Mouse (Mus musculus) retina, postnatal 1 day (tissue): ENCODE results near the gene Gm20388.
A peak's percentile ranks its signal among the peaks of the same experiment; 100 is the strongest.

Source experiments
- DNase-seq: peaks from one replicate; pipeline ENCODE4 v3.0.0-alpha.2; 2012

Gm20388 gene

GRCm38 (mm10) chr8:121628681-121629080 is 1718.0 kb downstream of the Gm20388 start:
- no peak for DNase-seq

- no peak for DNase-seq
Measured at GRCm38 (mm10) chr8:121631645-121632071, 1721.0 kb downstream of the Gm20388 start.

- DNase-seq = no peak
Measured at GRCm38 (mm10) chr8:121632401-121632800, 1721.8 kb downstream of the Gm20388 start.

- no peak for DNase-seq
Measured at GRCm38 (mm10) chr8:121635534-121635933, 1724.9 kb downstream of the Gm20388 start.

GRCm38 (mm10) chr8:121636180-121636579 is 1725.5 kb downstream of the Gm20388 start:
- no peak for DNase-seq

GRCm38 (mm10) chr8:121642804-121643203 is 1732.2 kb downstream of the Gm20388 start:
- DNase-seq = no peak

GRCm38 (mm10) chr8:121643384-121643783 is 1732.7 kb downstream of the Gm20388 start:
- DNase-seq = no peak

- no peak for DNase-seq
Measured at GRCm38 (mm10) chr8:121647511-121648215, 1737.0 kb downstream of the Gm20388 start.

- DNase-seq = peak; percentile 37
Measured at GRCm38 (mm10) chr8:121648451-121648850, 1737.8 kb downstream of the Gm20388 start.

- no peak for DNase-seq
Measured at GRCm38 (mm10) chr8:121649423-121649822, 1738.8 kb downstream of the Gm20388 start.

- no peak for DNase-seq
Measured at GRCm38 (mm10) chr8:121649904-121650303, 1739.3 kb downstream of the Gm20388 start.

- no peak for DNase-seq
Measured at GRCm38 (mm10) chr8:121650389-121651307, 1740.0 kb downstream of the Gm20388 start.

- peak; percentile 48 for DNase-seq
Measured at GRCm38 (mm10) chr8:121651308-121651873, 1740.8 kb downstream of the Gm20388 start.

GRCm38 (mm10) chr8:121651874-121652361 is 1741.3 kb downstream of the Gm20388 start:
- peak; percentile 69 for DNase-seq

GRCm38 (mm10) chr8:121652774-121653323 is 1742.2 kb downstream of the Gm20388 start, which contains the start of gene Zcchc14:
Zcchc14 (minus strand) TSS chr8:121652901.
- DNase-seq = peak; percentile 99

GRCm38 (mm10) chr8:121653340-121654019 is 1742.8 kb downstream of the Gm20388 start:
- no peak for DNase-seq

- no peak for DNase-seq
Measured at GRCm38 (mm10) chr8:121654131-121654530, 1743.5 kb downstream of the Gm20388 start.

- DNase-seq = no peak
Measured at GRCm38 (mm10) chr8:121654966-121655494, 1744.4 kb downstream of the Gm20388 start.

- DNase-seq = no peak
Measured at GRCm38 (mm10) chr8:121660602-121661001, 1750.0 kb downstream of the Gm20388 start.

GRCm38 (mm10) chr8:121661631-121662357 is 1751.2 kb downstream of the Gm20388 start:
- DNase-seq = no peak

- no peak for DNase-seq
Measured at GRCm38 (mm10) chr8:121663101-121663500, 1752.5 kb downstream of the Gm20388 start.
